Mouse (Mus musculus) thymus, postnatal 36 days (tissue): ENCODE measurements at regions not wholly inside any gene's neighbourhood (a gene's known extent, or its start where the extent isn't known, plus 50 kb on each side); places are given as distances from the start of the nearest gene placed in this dataset.

ENCODE experiments used
- DNase-seq, 2 experiments: peaks; one replicate each; pipeline ENCODE4 v3.0.0; 2022; ENCODE audit warnings: mixed read lengths in 2 of 2

GRCm38 (mm10) chr3:35321991-35322390 lies 431.9 kb upstream of the Atp11b start:
- no peak for DNase-seq

GRCm38 (mm10) chr3:35322899-35323298 lies 431.0 kb upstream of the Atp11b start:
- DNase-seq, result no peak

GRCm38 (mm10) chr3:35323450-35324077 lies 430.3 kb upstream of the Atp11b start:
- peak; percentile 25 to 27 for DNase-seq

- no peak for DNase-seq
Observed at GRCm38 (mm10) chr3:35324186-35324585, 429.7 kb upstream of the Atp11b start.

- DNase-seq, result no peak
Observed at GRCm38 (mm10) chr3:35332534-35333272, 421.2 kb upstream of the Atp11b start.

- DNase-seq, result no peak
Observed at GRCm38 (mm10) chr3:35334017-35334416, 419.9 kb upstream of the Atp11b start.

- DNase-seq, result no peak
Observed at GRCm38 (mm10) chr3:35334546-35334945, 419.4 kb upstream of the Atp11b start.

- DNase-seq, result no peak
Observed at GRCm38 (mm10) chr3:35335837-35336236, 418.1 kb upstream of the Atp11b start.

- DNase-seq, result no peak
Observed at GRCm38 (mm10) chr3:35340525-35340924, 413.4 kb upstream of the Atp11b start.

- DNase-seq, result no peak
Observed at GRCm38 (mm10) chr3:35340935-35341800, 412.7 kb upstream of the Atp11b start.

GRCm38 (mm10) chr3:35341840-35342239 lies 412.1 kb upstream of the Atp11b start:
- DNase-seq, result no peak

GRCm38 (mm10) chr3:35342584-35342983 lies 411.3 kb upstream of the Atp11b start:
- no peak for DNase-seq

GRCm38 (mm10) chr3:35343936-35344335 lies 410.0 kb upstream of the Atp11b start:
- DNase-seq, result no peak

- DNase-seq, result no peak
Observed at GRCm38 (mm10) chr3:35349114-35349513, 404.8 kb upstream of the Atp11b start.

GRCm38 (mm10) chr3:35353442-35353841 lies 400.5 kb upstream of the Atp11b start:
- no peak for DNase-seq

GRCm38 (mm10) chr3:35353920-35354319 lies 400.0 kb upstream of the Atp11b start:
- DNase-seq, result no peak

GRCm38 (mm10) chr3:35354356-35354755 lies 399.6 kb upstream of the Atp11b start:
- no peak for DNase-seq

GRCm38 (mm10) chr3:35357111-35357510 lies 396.8 kb upstream of the Atp11b start:
- DNase-seq, result no peak

- no peak for DNase-seq
Observed at GRCm38 (mm10) chr3:35358541-35358940, 395.4 kb upstream of the Atp11b start.

- DNase-seq, result no peak
Observed at GRCm38 (mm10) chr3:35359288-35359687, 394.6 kb upstream of the Atp11b start.

- DNase-seq, result no peak
Observed at GRCm38 (mm10) chr3:35360515-35360914, 393.4 kb upstream of the Atp11b start.

GRCm38 (mm10) chr3:35361086-35361485 lies 392.8 kb upstream of the Atp11b start:
- DNase-seq, result no peak

GRCm38 (mm10) chr3:35365431-35365830 lies 388.5 kb upstream of the Atp11b start:
- no peak for DNase-seq

GRCm38 (mm10) chr3:35372276-35372675 lies 381.6 kb upstream of the Atp11b start:
- DNase-seq, result no peak
